Mouse (Mus musculus) spleen, adult 2 months (tissue): ENCODE results near the gene Elmod3.

Experiments used
- CTCF ChIP-seq: fragments of 200-500 bp; IDR thresholded peaks from 2 replicates; pipeline ENCODE4 v1.5.1; 2011; ENCODE audit warnings: mild to moderate bottlenecking, inconsistent platforms; ENCODE audit not compliant: insufficient read depth, insufficient read length, insufficient replicate concordance; ENCODE audit errors: extremely low read depth
- POLR2A ChIP-seq: fragments of 200-500 bp; IDR thresholded peaks from 2 replicates; pipeline ENCODE4 v1.6.1; 2011; ENCODE audit warnings: low read depth, low read length, inconsistent platforms

DNA sequence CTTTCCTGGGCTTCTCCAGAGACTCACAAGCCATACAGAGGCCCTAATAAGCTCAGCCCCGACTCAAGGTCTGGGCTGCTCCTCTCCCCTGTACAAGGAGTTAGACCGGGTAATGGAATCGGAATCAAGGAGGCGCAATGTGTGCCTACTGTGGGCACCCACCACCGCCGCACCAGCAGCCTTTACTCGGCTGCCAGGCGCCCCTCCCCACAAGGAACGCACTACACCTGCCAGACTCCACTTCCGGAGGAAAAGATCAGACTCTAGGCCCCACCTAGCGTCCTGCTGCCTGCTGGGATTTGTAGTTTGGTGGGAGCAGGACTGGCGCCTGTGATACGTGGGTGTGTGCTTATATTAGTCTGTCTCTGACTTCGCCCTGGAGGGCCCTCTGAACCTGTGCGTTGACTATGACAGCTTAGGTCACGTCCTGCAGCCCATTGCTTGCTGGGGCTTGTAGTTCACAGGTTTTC, 59.6 kb downstream of the Elmod3 start:
- peak; percentile 71 for TF ChIP-seq POLR2A
- TF ChIP-seq CTCF, result no peak
